Mouse (Mus musculus): ENCODE measurements at regions not wholly inside any gene's neighbourhood (a gene's known extent, or its start where the extent isn't known, plus 50 kb on each side); places are given as distances from the start of the nearest gene placed in this dataset.

DNA sequence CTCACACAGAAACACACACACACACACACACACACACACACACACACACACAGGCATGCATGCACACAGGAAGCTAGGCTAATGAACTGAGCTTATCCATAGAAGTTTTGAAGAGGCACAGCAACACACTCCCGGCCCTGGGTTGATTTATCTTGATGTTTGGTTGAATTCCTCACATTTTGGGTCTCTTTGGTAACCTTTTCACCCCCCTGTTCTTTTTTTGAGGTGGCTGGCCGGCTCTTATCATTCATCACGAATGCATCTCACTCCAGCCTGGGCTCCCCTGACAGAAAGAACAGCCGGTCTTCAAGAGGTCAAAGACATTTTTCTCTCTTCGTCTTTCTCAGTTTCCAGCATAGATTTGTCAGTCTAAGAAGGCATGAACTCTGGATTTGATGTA, 304.2 kb upstream of the Tbx3 start:
- no peak for TF ChIP-seq CTCF (conservative IDR thresholded peaks at IDR 0.05; ENCODE audit: low read length)
- TF ChIP-seq POU5F1 (IDR thresholded peaks at IDR 0.05; ENCODE audit: borderline replicate concordance, low read length) = no peak
- TF ChIP-seq NANOG (IDR thresholded peaks at IDR 0.05; ENCODE audit: borderline replicate concordance, low read length) = no peak
